Mouse (Mus musculus): ENCODE data around the gene Kcnip1.

DNA sequence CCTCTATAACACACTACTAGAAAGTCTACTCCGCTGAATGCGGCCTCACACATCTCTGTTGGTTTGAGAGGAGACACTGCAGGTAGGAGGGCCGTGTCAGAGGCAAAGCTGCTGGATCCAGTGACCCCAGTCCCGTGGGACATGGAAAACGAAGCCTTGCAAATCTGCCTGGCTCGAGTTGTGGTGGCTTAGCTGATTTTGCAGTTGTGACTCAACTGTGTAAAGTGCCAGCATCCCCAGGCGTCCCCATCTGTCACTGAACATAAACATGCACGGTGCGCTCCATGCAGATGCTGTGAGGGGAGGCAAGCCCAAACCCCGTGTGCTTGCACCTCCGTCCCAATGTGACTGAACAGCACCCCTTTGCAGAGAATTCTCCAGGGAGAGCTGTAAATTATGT, 63.5 kb downstream of the Kcnip1 start:
- no peak for TF ChIP-seq CTCF (IDR thresholded peaks at IDR 0.05; ENCODE audit: borderline replicate concordance, control insufficient read depth, extremely low read depth, insufficient read depth, low read length, poor library complexity)
- no peak for TF ChIP-seq POLR2A (IDR thresholded peaks at IDR 0.05; ENCODE audit: control insufficient read depth, extremely low read depth, insufficient read depth, low read length, poor library complexity)
